Mouse (Mus musculus) forebrain, embryonic 12.5 days (tissue): ENCODE measurements around the gene Cse1l. TPM values are rescaled to one million over a fixed set of nuclear protein-coding genes. Genes with fewer than 3 reads are reported as not detected.

Source experiments
- ATAC-seq: fragments of 200-750 bp; cut with Nextera tagmentation; 2 replicates; pipeline ENCODE4 v1.8.0; 2017; ENCODE audit warnings: moderate TSS enrichment; ENCODE audit not compliant: low FRiP score
- H3K27ac ChIP-seq: fragments of 300-500 bp; sonication (generic); 2 replicates; pipeline ENCODE4 v1.5.1; 2016; ENCODE audit warnings: mild to moderate bottlenecking
- H3K27me3 ChIP-seq: fragments of 300-500 bp; sonication (generic); 2 replicates; pipeline ENCODE4 v1.6.1; 2016; ENCODE audit warnings: mild to moderate bottlenecking
- H3K36me3 ChIP-seq: fragments of 300-500 bp; sonication (generic); replicated peaks from 2 replicates; pipeline ENCODE4 v1.6.1; 2016; ENCODE audit warnings: mild to moderate bottlenecking
- H3K4me1 ChIP-seq: fragments of 300-500 bp; sonication (generic); 2 replicates; pipeline ENCODE4 v1.6.1; 2016
- H3K4me2 ChIP-seq: fragments of 300-500 bp; sonication (generic); 2 replicates; pipeline ENCODE4 v1.6.1; 2016; ENCODE audit warnings: mild to moderate bottlenecking, moderate library complexity
- H3K4me3 ChIP-seq: fragments of 300-500 bp; sonication (generic); replicated peaks from 2 replicates; pipeline ENCODE4 v1.5.1; 2016; ENCODE audit warnings: mild to moderate bottlenecking
- H3K9ac ChIP-seq: fragments of 300-500 bp; sonication (generic); 2 replicates; pipeline ENCODE4 v1.6.1; 2016; ENCODE audit warnings: mild to moderate bottlenecking
- H3K9me3 ChIP-seq: fragments of 300-500 bp; sonication (generic); 2 replicates; pipeline ENCODE4 v1.6.1; 2016
- WGBS: fragments of 180-500 bp; shearing (Covaris S2); methylation state at CpG from one replicate; pipeline ENCODE4 v1.1.7; 2016; 5-methylcytosine and 5-hydroxymethylcytosine counted together
- polyA plus RNA-seq: library from polyadenylated mRNA; unstranded; fragments of >200 nt; fragmentation: Nextera tagmentation; extraction: Ambion mirVana; gene quantifications from 2 replicates; pipeline ENCODE4 v1.2.1, GENCODE M21; 2016

Gene Cse1l
- polyA plus RNA-seq, 1 experiment from 2014 or later = 173 TPM

DNA sequence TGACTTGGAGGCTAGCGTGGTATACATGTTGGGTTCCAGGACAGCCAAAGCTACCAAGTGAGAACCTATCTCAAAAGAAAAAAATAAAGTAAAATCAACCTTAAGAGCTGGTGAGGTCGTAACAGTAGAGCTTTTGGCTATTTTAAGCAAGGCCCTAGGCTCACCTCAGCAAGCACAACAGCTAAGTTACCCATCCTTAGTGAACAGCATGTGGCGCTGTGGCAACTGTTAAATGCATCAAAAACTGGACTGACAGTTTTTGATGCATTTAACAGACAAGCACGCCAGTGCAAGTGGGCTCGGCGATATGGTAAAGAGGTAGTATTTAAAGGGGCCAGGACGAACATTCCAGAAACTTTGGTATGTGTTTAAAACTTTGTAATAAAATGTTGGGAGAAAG, 85.0 kb downstream of the Cse1l start:
- Histone ChIP-seq H3K27me3 (no peaks in the 10 kb centered on the region), H3K27ac (no peak overlapping the region), H3K4me1 (peaks cover 31% of the 10 kb centered on the region), H3K4me2 (no peak overlapping the region), H3K9me3 (no peaks in the 10 kb centered on the region), H3K9ac (no peak overlapping the region), H3K36me3 (no peaks in the 10 kb centered on the region), H3K4me3 (no peak overlapping the region)
- no peak for ATAC-seq
- 92% methylated on average over 7 of the region's 7 CpGs for WGBS

- H3K9me3 ChIP-seq = no peaks in the 10 kb centered on the region
- no peak overlapping the region for H3K4me2 ChIP-seq
- H3K27me3 ChIP-seq = no peaks in the 10 kb centered on the region
- H3K36me3 ChIP-seq = no peaks in the 10 kb centered on the region
- H3K27ac ChIP-seq = no peak overlapping the region
- H3K4me1 ChIP-seq = peaks cover 36% of the 10 kb centered on the region
- H3K4me3 ChIP-seq = no peak overlapping the region
- ATAC-seq = no peak
- H3K9ac ChIP-seq = no peak overlapping the region
Observed at GRCm38 (mm10) chr2:166991945-166992344, 86.1 kb downstream of the Cse1l start.

- 5% methylated on average over 28 of the region's 28 CpGs for WGBS
- Histone ChIP-seq H3K4me3 (peak overlapping the region; percentile 99), H3K4me1 (peaks cover 36% of the 10 kb centered on the region), H3K36me3 (no peaks in the 10 kb centered on the region), H3K27me3 (no peaks in the 10 kb centered on the region), H3K27ac (peak overlapping the region; percentile 97), H3K4me2 (peak overlapping the region; percentile 74), H3K9me3 (no peaks in the 10 kb centered on the region), H3K9ac (peak overlapping the region; percentile 94)
- ATAC-seq = no peak; the same call in 1 of the 2 replicates
Observed at GRCm38 (mm10) chr2:166995021-166995795, 89.4 kb downstream of the Cse1l start.

Other genes with a start within 250 kb of the Cse1l start
- gene Prex1, start 192.2 kb upstream of the Cse1l start, polyA plus RNA-seq = 29.9 and 30.7 TPM in 2 replicates
- 10.0 and 11.1 TPM in 2 replicates for gene Trp53rkb, start 113.5 kb upstream of the Cse1l start, polyA plus RNA-seq
- gene Arfgef2, start 100.5 kb upstream of the Cse1l start, polyA plus RNA-seq = 5.3 and 5.8 TPM in 2 replicates
- gene Stau1, start 90.3 kb downstream of the Cse1l start, polyA plus RNA-seq = 121 and 125 TPM in 2 replicates
- 55.9 and 56.6 TPM in 2 replicates for gene Ddx27, start 109.2 kb downstream of the Cse1l start, polyA plus RNA-seq
- 8.5 and 9.2 TPM in 2 replicates for gene Znfx1, start 157.0 kb downstream of the Cse1l start, polyA plus RNA-seq